Mouse (Mus musculus) layer of hippocampus, adult 8-10 months (tissue): Measurements from ENCODE around the gene Dpy30. TPM values are rescaled to one million over a fixed set of nuclear protein-coding genes. Genes with fewer than 3 reads are reported as not detected.
"Not testable (repeated sequence)": the region's sequence is repeated elsewhere in the genome, so short reads cannot be mapped to it uniquely, and the experiment has no call there.

Experiments used
- DNase-seq, 2 experiments: peaks; one replicate each; pipeline ENCODE4 v3.0.0; 2022; ENCODE audit warnings: low spot score in 2 of 2
- total RNA-seq, 4 experiments: library from RNA; stranded (reverse); gene quantifications; 2 replicates each; pipeline ENCODE4 v1.2.4; 2022

Dpy30 gene
- total RNA-seq = 10 to 100 TPM; 39.2 to 49.9 (median 46.5) TPM

DNA sequence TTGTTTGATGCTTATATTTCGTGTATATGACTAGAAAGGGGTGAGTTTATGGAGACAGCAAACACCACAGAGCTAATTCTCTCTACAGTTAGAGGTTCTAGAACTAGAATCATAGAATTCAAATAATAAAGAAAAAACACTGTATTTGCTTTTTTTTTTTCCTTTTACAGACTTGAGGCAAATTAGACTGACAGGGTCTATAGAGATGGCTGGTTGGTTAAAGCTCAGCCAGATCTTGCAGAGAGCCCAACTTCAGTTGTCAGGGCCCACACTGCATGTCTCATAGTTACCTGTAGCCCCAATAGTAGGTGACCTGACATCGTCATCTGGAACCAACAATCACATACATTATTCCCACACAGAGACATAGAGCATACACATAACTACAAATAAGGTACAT lies at the start of gene Dpy30:
Dpy30 (minus strand) TSS at position 101 of the 400 bp plus-strand sequence.
- no peak for DNase-seq

DNA sequence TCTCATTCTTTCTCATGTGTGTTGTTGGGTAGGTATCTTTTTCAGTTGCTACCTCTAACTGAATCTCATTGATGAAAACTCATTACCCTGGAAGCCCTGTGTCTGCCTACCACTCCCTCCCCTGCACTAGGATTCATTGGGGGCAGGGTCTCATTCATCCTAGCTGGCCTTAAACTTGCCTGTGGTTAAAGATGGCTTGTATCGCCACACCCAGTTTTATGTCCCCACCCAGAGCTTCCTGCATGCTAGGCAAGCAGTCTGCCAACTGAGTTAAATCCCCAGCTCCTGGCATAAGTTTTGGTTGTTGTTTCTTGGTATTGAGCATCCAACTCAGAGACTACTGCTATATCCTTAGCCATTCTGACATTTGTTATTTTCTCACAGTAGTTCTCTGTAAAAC lies 39.8 kb upstream of the Dpy30 start:
- no peak for DNase-seq

DNA sequence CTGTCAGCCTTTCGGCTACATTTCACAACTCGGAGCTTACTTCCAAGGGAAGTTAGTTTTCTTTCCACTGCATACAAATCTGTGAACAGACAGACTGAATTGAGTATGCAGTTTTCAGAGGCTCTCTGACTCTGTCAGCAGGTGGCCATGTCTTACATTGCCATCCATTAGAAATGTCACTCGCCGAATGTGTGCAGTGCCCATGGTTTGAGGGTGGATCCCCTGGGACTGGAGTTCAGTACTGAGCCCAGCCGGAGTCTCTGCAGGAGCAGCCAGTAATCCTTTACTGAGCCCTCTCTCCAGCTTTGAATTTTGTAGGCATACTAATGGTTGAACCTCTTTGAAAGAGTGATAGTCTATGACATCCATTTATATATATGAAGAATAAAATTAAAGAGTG lies 17.4 kb upstream of the Dpy30 start:
- no peak for DNase-seq

DNA sequence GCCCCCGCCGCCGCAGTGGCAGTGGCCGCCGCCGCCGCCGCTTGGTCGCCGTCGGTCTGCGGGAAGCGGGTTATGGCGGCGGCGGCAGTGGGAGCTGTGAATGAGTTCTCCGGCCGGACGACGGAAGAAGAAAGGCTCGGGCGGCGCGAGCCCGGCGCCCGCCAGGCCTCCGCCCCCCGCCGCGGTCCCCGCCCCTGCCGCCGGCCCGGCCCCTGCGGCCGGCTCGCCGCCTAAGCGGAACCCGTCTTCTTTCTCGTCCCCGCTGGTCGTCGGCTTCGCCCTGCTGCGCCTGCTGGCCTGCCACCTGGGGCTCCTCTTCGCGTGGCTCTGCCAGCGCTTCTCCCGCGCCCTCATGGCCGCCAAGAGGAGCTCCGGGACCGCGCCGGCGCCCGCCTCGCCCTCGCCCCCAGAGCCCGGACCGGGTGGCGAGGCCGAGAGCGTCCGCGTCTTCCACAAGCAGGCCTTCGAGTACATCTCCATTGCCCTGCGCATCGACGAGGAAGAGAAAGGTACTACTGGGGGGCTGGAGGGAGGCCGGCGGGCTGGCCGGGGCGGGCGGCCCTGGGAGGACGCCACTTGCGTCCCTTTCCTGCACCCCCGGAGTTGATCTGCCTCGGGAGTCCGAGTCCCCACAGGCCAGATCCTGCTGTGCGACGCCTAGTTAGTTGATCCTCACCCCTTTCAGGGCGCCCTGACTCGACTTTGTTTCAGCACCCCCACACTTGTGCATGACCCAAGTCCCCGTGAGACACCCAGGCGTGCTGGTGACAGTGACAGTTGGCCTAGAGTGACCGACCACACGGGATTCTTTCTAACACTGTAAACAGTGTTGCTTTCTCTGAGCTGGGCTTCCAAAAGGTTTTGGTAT lies 15.4 kb upstream of the Dpy30 start, which contains the start of gene Spast:
Spast (plus strand) TSS at position 51 of the 868 bp plus-strand sequence.
- peak; percentile 28 to 50 for DNase-seq

DNA sequence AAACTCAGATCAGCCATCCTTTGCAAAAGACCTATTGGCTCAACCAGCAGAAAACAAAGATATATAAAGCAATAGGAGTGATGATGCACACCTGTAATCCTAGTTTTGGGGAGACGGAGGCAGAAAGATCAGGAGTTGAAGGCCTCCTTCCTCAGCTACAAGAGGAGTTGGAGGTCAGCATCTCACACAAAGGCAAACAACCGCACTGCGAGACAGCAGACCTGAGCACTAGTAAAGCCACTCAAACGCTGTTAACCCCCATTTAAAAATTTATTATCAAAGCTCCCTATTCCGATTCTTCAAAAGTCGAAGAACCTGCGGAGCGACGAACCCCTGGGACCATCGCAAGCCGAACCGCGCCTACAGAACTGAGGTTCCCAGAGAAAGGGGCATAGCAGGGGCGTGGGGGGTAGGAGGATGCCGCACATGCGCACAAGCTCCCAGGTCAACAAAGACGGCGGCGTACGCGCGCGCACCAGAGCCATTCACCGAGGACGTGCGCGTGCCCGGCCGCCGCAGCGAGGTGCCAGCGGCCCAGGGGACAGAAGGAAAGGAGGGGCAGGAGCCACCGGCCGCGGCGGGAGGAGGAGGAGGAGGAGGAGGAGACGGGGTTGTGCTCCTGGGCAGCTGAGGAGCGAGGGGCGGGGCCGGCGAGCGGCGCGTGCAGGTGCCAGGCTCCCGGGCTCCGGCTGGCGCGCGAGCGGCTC lies 14.6 kb upstream of the Dpy30 start:
- DNase-seq = peak; percentile 89 to 95

DNA sequence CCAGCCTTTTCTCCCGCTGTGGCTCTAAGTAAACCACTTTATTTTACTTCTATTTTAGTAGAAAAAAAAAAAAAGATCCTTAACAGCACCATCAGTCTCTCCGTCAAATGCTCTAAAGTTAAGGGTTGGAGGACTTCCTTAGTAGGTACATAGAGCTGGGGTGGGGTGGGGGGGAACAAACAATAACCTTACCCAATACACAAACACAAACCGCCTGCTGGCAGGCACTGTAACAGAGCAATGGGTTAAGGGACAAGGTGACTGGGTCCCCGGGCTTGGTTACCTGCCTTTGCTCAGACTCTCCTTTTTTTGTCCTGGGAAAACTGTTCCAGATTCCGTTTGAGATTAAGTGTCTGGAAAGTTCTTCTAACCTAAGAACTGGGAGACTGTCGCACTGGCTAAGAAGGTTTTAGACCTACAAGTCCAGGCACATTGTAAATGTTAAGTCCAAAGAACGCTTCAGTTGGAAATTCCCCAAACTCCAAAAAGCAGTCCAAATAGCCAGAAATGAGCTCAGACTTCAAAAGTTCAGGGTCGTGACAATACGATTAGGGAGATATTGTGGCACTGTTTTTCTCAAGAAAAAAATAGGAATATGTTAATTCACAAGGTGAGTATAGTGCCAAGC lies 7.4 kb upstream of the Dpy30 start:
- no peak for DNase-seq

DNA sequence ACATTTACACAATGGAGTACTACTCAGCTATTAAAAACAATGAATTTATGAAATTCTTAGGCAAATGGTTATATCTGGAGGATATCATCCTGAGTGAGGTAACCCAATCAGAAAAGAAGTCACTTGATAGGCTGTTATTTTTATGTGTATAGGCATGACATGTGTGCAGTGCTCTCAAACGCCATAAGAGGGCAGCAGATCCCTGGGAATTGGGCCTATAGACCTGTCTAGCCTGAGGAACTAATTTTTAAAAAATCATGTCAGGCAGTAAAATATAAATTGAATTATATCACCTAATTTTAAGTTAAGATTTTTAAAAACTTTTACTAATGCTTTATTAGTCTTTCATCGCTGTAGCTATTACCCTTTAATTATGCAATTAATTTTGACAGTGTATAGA lies 4.4 kb upstream of the Dpy30 start:
- not testable (repeated sequence) for DNase-seq

DNA sequence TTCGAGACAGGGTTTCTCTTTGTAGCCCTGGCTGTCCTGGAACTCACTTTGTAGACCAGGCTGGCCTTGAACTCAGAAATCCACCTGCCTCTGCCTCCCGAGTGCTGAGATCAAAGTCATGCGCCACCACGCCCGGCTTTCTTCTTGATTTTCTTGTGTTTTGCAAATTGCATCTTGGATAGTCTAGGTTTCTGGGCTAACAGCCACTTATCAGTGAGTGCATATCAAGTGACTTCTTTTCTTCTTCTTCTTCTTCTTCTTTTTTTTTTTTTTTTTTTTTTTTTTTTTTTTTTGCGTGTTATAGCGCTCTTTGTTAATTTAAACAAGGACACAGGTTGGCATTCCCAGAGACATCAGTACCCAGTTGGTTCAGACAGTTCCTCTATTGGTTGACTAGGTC lies 3.5 kb upstream of the Dpy30 start:
- DNase-seq = not testable (repeated sequence)

DNA sequence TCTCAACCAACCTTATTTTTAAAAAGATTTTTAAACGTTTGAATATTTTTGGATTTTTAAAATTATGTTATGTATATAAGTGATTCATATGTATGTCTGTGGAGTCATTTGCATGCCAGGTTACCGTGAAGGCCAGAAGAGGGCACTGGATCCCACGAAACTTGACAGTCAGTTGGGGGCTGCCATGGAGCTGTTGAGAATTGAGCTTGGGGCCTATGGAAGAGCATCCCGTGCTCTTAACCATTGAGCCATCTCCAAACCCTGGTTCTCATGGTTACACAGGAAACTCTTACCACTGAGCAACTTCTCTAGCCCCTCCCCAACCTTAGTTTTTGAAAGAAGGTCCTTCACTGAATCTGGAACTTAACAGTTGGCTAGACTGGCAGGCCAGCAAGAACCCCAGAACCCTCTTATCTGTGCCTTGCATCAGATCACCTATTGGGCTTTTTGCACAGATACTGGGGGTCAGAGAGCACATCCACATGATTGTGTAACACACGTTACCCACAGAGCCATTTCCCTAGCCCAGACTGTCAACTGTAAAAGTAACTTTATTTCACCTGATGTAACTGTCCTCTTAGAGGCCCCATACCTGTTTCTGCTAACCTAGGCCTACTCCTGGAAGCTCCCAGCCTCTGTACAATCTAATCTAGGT lies 1.2 kb downstream of the Dpy30 start:
- DNase-seq = no peak

DNA sequence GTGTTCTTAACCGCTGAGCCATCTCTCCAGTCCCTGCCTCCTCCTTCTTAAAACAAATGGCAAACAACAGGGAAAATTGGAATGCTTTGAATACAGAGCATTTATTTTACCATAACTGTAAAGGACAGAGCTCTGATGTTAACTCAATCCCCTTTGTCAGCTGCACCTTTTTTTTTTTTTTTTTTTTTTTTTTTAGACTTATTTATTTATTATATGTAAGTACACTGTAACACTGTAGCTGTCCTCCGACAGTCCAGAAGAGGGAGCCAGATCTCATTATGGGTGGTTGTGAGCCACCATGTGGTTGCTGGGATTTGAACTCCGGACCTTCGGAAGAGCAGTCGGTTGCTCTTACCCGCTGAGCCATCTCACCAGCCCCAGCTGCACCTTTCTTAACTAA lies 5.0 kb downstream of the Dpy30 start:
- DNase-seq = no peak

DNA sequence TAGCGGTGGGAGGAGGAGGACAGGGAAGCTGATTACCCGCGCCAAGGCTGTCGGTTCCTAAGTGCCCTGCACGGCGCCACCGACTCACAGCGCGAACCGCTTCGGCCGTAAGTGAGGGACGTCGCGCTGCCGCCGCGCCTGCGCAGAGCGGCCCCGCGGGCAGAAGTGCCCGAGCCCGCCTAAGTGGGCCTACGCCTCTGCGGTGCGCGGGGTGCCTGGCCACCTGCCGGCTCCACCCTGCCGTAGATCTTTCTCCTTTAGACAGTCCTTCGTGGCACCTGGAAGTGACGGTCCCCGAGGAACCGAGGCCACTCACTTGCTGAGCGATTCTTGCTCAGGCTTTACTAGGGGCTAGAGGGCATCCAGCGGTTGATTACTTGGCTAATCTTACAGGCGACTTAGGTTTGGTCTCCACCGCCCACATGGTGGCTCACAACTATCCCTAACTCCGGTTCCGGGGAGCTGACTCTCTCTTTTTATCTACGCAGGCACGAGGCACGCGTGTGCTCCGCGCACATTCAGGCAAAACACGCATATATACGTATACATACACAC lies 7.4 kb downstream of the Dpy30 start:
- peak; percentile 76 to 88 for DNase-seq

DNA sequence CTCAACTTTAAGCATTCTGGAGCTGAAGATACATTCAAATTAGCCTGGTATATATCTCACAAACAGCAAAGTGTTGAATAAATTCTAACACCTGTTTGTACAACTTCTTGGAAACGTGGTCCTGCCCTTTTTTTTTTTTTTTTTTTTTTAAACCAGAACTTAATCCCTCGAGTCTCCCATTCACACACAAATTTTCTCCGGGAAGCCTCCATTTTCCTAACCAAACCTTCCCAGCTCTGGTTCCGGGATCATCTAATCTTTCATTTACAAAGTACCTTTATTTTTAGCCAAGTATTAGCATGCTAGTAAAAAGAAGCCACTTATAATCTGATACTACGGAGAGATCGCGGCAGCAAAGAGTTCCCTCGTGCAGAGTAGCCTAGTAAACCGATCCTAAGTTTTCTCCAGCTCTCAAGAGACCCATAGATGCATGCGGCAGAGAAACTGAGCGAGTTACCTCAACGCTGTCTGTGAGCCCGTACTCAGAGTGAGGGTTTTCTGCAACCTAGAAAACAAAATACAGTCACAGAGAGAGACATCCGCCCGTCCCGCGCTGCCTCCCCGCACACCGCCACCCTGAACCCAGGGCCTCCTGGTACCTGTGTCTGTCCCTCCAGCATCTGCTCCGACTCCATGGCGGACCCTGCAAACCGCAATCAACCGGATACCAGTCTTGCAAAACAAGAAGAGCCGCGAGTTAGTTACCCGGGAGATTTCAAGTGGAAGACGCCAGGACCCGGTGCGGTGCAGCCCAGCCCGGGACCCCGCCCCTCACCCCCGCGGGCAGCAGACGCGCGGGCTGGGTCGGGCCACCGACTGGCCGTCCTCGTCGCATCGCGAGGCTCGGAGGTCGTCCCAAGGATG lies 8.1 kb downstream of the Dpy30 start:
- DNase-seq = no peak

DNA sequence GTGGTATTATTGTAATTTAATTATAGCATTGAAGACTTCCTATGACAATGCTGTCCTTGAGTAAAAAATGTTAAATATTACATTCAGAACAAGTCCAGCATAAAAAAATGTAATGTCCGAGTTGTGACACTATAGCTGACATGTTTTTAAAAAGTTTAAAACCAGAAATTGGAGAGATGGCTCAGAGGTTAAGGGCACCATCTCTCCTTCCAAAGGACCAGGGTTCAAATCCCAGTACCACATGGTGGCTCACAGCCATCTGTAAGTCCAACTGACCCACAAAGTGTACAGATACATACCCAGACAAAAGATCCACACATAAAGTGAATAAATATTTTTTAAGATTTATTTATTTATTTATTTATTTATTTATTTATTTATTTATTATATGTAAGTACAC lies 17.7 kb downstream of the Dpy30 start:
- no peak for DNase-seq

DNA sequence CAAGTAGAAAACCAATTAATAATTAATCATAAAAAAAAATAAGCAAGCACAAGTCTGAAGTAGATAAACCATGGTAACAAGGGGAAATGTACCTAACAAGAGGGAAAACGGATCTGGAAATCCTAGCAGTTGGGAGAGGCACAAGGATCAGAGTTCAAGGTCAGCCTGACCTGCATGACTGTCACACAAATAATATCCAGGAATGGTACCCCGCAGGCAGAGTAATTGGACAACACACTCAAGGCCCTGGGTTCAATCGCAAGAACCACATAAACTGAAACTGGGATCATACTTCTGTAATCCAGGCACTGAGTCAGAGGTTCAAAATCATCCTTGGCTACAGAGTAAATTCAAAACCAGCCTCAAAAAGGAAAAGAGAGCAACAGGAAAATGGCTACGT lies 18.1 kb downstream of the Dpy30 start:
- no peak for DNase-seq

DNA sequence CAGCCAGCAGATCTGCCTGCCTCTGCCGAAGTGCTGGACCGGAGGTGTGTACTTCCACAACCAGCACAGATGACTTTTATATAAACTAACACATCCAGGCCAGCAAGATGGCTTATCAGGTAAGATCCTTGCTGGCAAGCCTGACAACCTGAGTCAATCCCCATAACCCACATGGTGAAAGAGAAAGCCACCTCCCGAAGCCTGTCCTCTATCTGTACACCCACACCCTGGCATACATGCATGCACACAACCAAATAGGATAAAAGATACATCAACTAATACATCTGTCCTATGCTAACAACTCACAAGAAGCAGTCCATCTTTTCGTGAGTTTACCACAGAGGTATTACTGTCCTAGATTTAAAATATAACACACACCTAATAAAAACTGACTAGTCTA lies 19.7 kb downstream of the Dpy30 start:
- DNase-seq = no peak

DNA sequence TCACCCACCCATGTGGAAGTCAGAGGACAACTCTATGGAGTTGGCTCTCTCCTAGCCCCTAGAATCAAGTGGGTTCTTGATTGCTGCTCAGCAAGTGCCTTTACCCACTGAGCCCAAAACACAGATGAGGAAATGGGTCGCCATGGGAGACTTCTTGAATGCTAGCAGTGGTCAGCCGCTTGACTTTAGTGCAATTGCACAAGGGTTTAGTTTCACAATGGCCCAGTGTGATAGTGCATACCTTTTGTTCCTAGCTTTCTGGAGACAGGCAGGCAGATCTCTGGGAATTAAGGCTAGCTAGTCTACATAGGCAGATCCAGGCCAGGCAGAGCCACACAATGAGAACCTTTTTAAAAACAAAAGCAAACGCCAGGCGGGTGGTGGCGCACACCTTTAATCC lies 23.7 kb downstream of the Dpy30 start:
- DNase-seq = no peak

DNA sequence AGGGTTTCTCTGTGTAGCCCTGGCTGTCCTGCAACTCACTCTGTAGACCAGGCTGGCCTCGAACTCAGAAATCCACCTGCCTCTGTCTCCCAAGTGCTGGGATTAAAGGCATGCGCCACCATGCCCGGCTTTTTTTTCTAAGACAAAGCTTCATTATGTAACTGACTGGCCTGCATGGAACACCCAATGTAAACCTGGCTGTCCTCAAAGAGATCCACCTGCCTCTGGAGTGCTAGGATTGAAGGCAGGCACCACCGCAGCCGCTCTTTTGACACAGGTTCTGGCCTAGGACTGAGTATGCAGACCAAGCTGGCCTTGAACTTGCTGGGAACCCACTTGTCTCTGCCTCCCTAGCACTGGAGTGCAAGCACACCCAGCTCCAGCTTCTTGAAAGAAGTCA lies 26.8 kb downstream of the Dpy30 start:
- DNase-seq = not testable (repeated sequence)

DNA sequence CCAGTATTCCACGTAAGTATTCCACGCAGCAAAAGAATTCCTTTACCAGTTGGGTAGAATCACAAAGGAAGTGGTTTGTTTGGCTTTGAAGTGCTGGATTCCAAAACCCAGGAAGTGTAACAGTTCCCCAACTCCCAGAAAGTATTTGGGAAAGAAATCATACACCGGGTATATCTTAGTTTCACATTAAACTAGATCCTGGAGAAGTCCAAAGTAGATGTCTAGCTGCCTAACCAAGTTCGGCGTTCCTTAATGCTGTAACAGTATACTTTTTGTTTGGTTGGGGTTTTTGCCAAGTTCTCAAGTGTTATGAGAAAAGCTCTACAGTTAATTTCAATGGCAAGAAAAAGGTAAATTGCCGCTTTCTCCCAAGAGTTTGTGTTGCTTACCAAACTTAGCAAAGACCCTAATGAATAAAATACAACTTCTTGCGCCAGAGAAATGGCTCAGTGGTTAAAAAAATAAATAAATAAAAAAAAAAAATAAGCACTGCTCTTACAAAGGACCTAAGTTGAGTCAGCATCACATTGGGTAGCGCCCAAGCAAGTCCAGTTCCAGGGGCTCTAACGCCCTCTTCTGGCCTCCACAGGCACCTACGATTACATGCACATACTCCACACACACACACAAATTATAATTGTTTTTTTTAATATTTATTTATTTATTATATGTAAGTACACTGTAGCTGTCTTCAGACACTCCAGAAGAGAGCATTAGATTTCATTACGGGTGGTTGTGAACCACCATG lies 27.5 kb downstream of the Dpy30 start:
- no peak for DNase-seq
